Mouse (Mus musculus) bone marrow, adult 2 months (tissue): ENCODE measurements around the gene Slc6a19. TPM values are rescaled to one million over a fixed set of nuclear protein-coding genes. Genes with fewer than 3 reads are reported as not detected.

ENCODE experiments used
- H3K27ac ChIP-seq: fragments of 200-500 bp; 2 replicates; pipeline ENCODE4 v1.5.1; 2012; ENCODE audit warnings: low read depth, mild to moderate bottlenecking, control low read depth, inconsistent platforms, low read length; ENCODE audit not compliant: control insufficient read depth, poor library complexity, insufficient read depth
- H3K4me1 ChIP-seq: fragments of 200-500 bp; 2 replicates; pipeline ENCODE4 v1.6.1; 2011; ENCODE audit warnings: low read length; ENCODE audit not compliant: control insufficient read depth, insufficient read depth
- H3K4me3 ChIP-seq: fragments of 200-500 bp; replicated peaks from 2 replicates; pipeline ENCODE3; 2011; ENCODE audit warnings: mild to moderate bottlenecking, low read depth, low read length, control low read depth; ENCODE audit not compliant: control insufficient read depth
- CTCF ChIP-seq: fragments of 200-500 bp; IDR thresholded peaks from 2 replicates; pipeline ENCODE4 v1.5.1; 2011; ENCODE audit warnings: low read length, control low read depth; ENCODE audit not compliant: control insufficient read depth, insufficient read depth
- POLR2A ChIP-seq: fragments of 200-500 bp; IDR thresholded peaks from 2 replicates; pipeline ENCODE4 v1.6.1; 2011; ENCODE audit warnings: low read depth, mild to moderate bottlenecking, control low read depth, low read length, borderline replicate concordance; ENCODE audit not compliant: control insufficient read depth
- WGBS: fragments of 180-500 bp; shearing (Covaris S2); methylation state at CpG from one replicate; pipeline ENCODE4 v1.1.7; 2018; 5-methylcytosine and 5-hydroxymethylcytosine counted together
- polyA plus RNA-seq: library from polyadenylated mRNA; stranded (reverse); fragments of >200 nt; gene quantifications from 2 replicates; pipeline ENCODE4 v1.2.4, GENCODE M21; 2011; ENCODE audit warnings: low replicate concordance; ENCODE audit not compliant: missing spikeins, insufficient read depth, insufficient read length

Gene Slc6a19
- polyA plus RNA-seq, 1 experiment: not detected

- no peak overlapping the region for H3K4me3 ChIP-seq
- WGBS: 87% methylated on average over 7 of the region's 7 CpGs
- TF ChIP-seq CTCF (no peak), POLR2A (no peak)
- no peak overlapping the region for H3K27ac ChIP-seq
- no peaks in the 10 kb centered on the region for H3K4me1 ChIP-seq
Observed at GRCm38 (mm10) chr13:73675161-73675560, 29.5 kb downstream of the Slc6a19 start.

DNA sequence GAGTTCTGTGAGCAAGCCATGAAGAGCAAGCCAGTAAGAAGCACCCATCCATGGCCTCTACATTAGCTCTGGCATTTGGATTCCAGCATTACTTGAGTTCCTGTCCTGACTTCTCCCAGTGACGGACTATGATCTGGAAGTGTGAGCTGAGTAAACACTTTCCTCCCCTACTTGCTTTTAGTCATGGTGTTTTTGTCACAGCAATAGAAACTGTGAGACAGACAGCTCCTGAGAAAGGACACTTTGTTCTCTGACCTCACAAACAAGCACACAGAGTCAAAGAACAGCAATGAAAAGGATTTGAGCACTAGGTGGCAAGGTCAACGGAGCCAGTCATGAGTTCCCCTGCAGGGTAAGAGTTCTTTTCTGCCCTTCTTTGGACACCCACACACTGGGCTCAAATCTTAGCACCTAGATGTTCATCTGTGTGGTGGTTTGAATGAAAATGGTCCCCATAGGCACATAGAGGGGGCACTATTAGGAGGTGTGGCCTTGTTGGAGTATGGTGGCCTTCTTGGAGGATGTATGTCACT is 44.4 kb downstream of the Slc6a19 start:
- WGBS: 74% methylated on average over 2 of the region's 2 CpGs
- no peak overlapping the region for H3K4me3 ChIP-seq
- no peak for TF ChIP-seq CTCF
- TF ChIP-seq POLR2A: no peak
- H3K4me1 ChIP-seq: no peaks in the 10 kb centered on the region
- no peak overlapping the region for H3K27ac ChIP-seq

- 54% methylated on average over 2 of the region's 2 CpGs for WGBS
- Histone ChIP-seq H3K27ac (no peak overlapping the region), H3K4me3 (no peak overlapping the region), H3K4me1 (no peaks in the 10 kb centered on the region)
- no peak for TF ChIP-seq POLR2A
Observed at GRCm38 (mm10) chr13:73658953-73659352, 45.7 kb downstream of the Slc6a19 start.

DNA sequence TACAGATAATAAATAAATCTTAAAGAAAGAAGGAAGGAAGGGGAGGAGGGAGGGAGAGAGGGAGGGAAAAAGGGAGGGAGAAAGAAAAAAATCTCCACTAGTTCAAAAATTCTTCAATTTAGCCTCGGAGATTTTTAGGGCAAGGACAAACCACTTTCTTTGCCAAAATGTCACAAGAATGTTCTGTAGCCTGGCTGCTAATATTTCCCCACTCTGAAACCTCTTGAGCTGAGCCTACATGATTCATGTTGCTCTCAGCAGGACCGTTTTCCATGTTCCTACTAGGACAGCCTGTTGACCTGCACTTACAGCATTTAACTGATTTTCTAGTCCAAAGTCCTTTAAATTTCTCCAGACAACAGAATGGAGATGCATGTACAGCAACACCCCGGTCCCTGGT is 49.7 kb downstream of the Slc6a19 start:
- TF ChIP-seq CTCF: no peak
- no peak for TF ChIP-seq POLR2A
- Histone ChIP-seq H3K27ac (no peak overlapping the region), H3K4me3 (no peak overlapping the region), H3K4me1 (no peaks in the 10 kb centered on the region)
- 63% methylated on average over 3 of the region's 3 CpGs for WGBS

- no peak overlapping the region for H3K27ac ChIP-seq
- 72% methylated on average over 3 of the region's 3 CpGs for WGBS
Observed at GRCm38 (mm10) chr13:73653266-73653665, 51.4 kb downstream of the Slc6a19 start.

DNA sequence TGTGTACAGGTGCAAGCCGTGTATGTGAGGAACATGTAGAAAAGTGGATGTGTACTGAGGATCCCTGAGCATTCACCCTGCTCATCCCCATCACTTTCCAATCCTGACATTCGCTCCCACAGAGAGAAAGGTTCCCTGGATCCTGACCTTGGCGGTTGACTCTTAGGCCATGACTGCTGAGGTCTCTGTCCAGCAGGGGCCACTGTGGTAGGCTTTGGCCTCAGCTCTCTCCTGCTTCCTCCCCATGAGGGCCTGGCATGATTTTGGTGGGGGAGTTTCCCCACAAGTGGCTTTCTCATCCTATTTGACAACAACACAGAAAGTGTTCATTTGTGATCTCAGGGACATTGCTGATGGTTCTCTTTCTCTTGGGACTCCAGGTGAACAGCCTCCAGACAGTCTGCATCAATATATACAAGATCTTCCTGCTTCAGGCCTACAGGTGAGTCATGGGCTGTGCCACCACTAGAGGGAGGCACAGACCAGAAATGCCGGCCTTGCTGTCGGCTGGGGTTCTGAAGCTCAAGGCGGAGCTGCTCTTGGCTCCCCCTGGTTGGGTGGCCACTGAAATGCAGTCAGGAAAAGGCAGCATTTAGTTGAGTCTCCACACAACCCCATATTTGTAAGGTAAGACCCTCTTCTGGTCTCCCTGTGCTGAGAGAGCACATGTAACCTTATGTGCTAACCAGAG is 58.1 kb downstream of the Slc6a19 start:
- no peak overlapping the region for H3K4me3 ChIP-seq
- WGBS: 40% methylated on average over 6 of the region's 6 CpGs
- H3K4me1 ChIP-seq: no peaks in the 10 kb centered on the region
- no peak for TF ChIP-seq POLR2A
- TF ChIP-seq CTCF: peak; percentile 87
- H3K27ac ChIP-seq: no peak overlapping the region

More at GRCm38 (mm10) chr13:73653266-73653665, 51.4 kb downstream of the Slc6a19 start:
- no peaks in the 10 kb centered on the region for H3K4me1 ChIP-seq
- H3K4me3 ChIP-seq: no peak overlapping the region
- TF ChIP-seq CTCF (no peak), POLR2A (no peak)

- no peak overlapping the region for H3K4me3 ChIP-seq
- no peak overlapping the region for H3K27ac ChIP-seq
- WGBS: 72% methylated on average over 4 of the region's 4 CpGs
- TF ChIP-seq CTCF: no peak
- no peaks in the 10 kb centered on the region for H3K4me1 ChIP-seq
Observed at GRCm38 (mm10) chr13:73641296-73641695, 63.4 kb downstream of the Slc6a19 start.

- WGBS: 76% methylated on average over 6 of the region's 6 CpGs
- Histone ChIP-seq H3K4me3 (no peak overlapping the region), H3K4me1 (no peaks in the 10 kb centered on the region), H3K27ac (no peak overlapping the region)
- TF ChIP-seq CTCF (no peak), POLR2A (no peak)
Observed at GRCm38 (mm10) chr13:73637826-73638225, 66.8 kb downstream of the Slc6a19 start.

- no peak overlapping the region for H3K27ac ChIP-seq
- WGBS: 84% methylated on average over 3 of the region's 3 CpGs
- no peak overlapping the region for H3K4me3 ChIP-seq
- TF ChIP-seq CTCF (no peak), POLR2A (no peak)
- H3K4me1 ChIP-seq: peaks cover 1% of the 10 kb centered on the region; the same call in 1 of the 2 replicates
Observed at GRCm38 (mm10) chr13:73631837-73632236, 72.8 kb downstream of the Slc6a19 start.

Other genes starting within 250 kb of the Slc6a19 start
- gene Lpcat1, start 237.7 kb downstream of the Slc6a19 start, polyA plus RNA-seq: 92.1 and 108 TPM in 2 replicates
- 1.2 and 2.9 TPM in 2 replicates for gene Slc6a3, start 168.1 kb downstream of the Slc6a19 start, polyA plus RNA-seq
- 64.5 and 75.7 TPM in 2 replicates for gene Clptm1l, start 100.9 kb downstream of the Slc6a19 start, polyA plus RNA-seq
- 0.95 TPM in 1 of 2 replicates, not detected in the other for gene Tert, start 78.0 kb downstream of the Slc6a19 start, polyA plus RNA-seq
- gene Slc6a18, start 26.8 kb downstream of the Slc6a19 start, polyA plus RNA-seq: 0.75 TPM in 1 of 2 replicates, not detected in the other
- gene Slc12a7, start 28.2 kb upstream of the Slc6a19 start, polyA plus RNA-seq: 7.3 and 15.4 TPM in 2 replicates
- 0.62 and 1.1 TPM in 2 replicates for gene Nkd2, start 142.8 kb upstream of the Slc6a19 start, polyA plus RNA-seq
- gene Trip13, start 232.9 kb upstream of the Slc6a19 start, polyA plus RNA-seq: 12.0 and 14.5 TPM in 2 replicates
- 47.6 and 70.8 TPM in 2 replicates for gene Brd9, start 232.9 kb upstream of the Slc6a19 start, polyA plus RNA-seq